In genomic region chr6:94709832-94710231, GRCm38 (mm10) we compare ENCODE assay signal across 21 mouse cellular contexts.
"Had no signal": no experiment of that assay in that cellular context is flagged by ENCODE, and none has a peak within 500 bp of the region (broad histone marks: within the 10 kb centered on the region; RNA-seq: fewer than 3 reads in every experiment).

No protein-coding gene starts in this region.

- DNase-seq: gastrocnemius, adult 2 months; gastrocnemius, postnatal 10 days; gastrocnemius, postnatal 25 days; heart, adult 18-20 months; heart, postnatal 14 days; heart, postnatal 36 days; kidney, postnatal 10 days; kidney, postnatal 4 days; liver; liver, embryonic 13.5 days had no signal

- H3K9ac ChIP-seq: heart, embryonic 13.5 days; heart, embryonic 15.5 days; hindbrain, embryonic 13.5 days; hindbrain, embryonic 15.5 days; limb, embryonic 12.5 days; liver, embryonic 13.5 days had no signal

- ATAC-seq: hindbrain, postnatal 0 days had no signal

- H3K27ac ChIP-seq: gastrocnemius, adult 2 months; heart, embryonic 13.5 days; heart, embryonic 15.5 days; hindbrain, embryonic 13.5 days; hindbrain, embryonic 15.5 days; hindbrain, postnatal 0 days; layer of hippocampus, adult 2 months; left cerebral cortex, adult 2 months; limb, embryonic 10.5 days; limb, embryonic 12.5 days; liver, embryonic 13.5 days had no signal

- H3K9me3 ChIP-seq: heart, embryonic 13.5 days; heart, embryonic 15.5 days; hindbrain, embryonic 13.5 days; hindbrain, embryonic 15.5 days; limb, embryonic 10.5 days; limb, embryonic 12.5 days; liver, embryonic 13.5 days had no signal

- H3K4me2 ChIP-seq: heart, embryonic 11.5 days; heart, embryonic 13.5 days; heart, embryonic 15.5 days; hindbrain, embryonic 13.5 days; hindbrain, embryonic 15.5 days; limb, embryonic 12.5 days; liver, embryonic 11.5 days; liver, embryonic 13.5 days had no signal

- H3K27me3 ChIP-seq: heart, embryonic 13.5 days; heart, embryonic 15.5 days; hindbrain, embryonic 13.5 days; hindbrain, embryonic 15.5 days had no signal

- H3K36me3 ChIP-seq: heart, embryonic 13.5 days; heart, embryonic 15.5 days; hindbrain, embryonic 13.5 days; hindbrain, embryonic 15.5 days; limb, embryonic 10.5 days; limb, embryonic 12.5 days; liver, embryonic 13.5 days had no signal

- H3K4me1 ChIP-seq: heart, embryonic 15.5 days; liver, embryonic 13.5 days had no signal

- H3K4me3 ChIP-seq: gastrocnemius, adult 2 months; heart, embryonic 13.5 days; heart, embryonic 15.5 days; hindbrain, embryonic 13.5 days; hindbrain, embryonic 15.5 days; layer of hippocampus, adult 2 months; left cerebral cortex, adult 2 months; limb, embryonic 10.5 days; limb, embryonic 12.5 days; liver, embryonic 13.5 days had no signal
